Mouse (Mus musculus): ENCODE data around the gene Mre11a. TPM values are rescaled to one million over a fixed set of nuclear protein-coding genes. Genes with fewer than 3 reads are reported as not detected.

Gene Mre11a
- polyA plus RNA-seq, 1 experiment from 2014 or later: 30.8 TPM

Other genes starting within 250 kb of the Mre11a start
- gene Amotl1, start 139.6 kb upstream of the Mre11a start, polyA plus RNA-seq (2014; fragmentation: Nextera tagmentation; extraction: Ambion mirVana): 14.8 and 15.2 TPM in 2 replicates
- gene Piwil4, start 43.9 kb upstream of the Mre11a start, polyA plus RNA-seq (2014; fragmentation: Nextera tagmentation; extraction: Ambion mirVana): 0.08 and 0.12 TPM in 2 replicates
- 1.6 and 2.1 TPM in 2 replicates for gene Fut4, start 32.3 kb upstream of the Mre11a start, polyA plus RNA-seq (2014; fragmentation: Nextera tagmentation; extraction: Ambion mirVana)
- gene 1700012B09Rik, start 13.6 kb upstream of the Mre11a start, polyA plus RNA-seq (2014; fragmentation: Nextera tagmentation; extraction: Ambion mirVana): not detected in 2 replicates
- gene Ankrd49, start 202 bp downstream of the Mre11a start, polyA plus RNA-seq (2014; fragmentation: Nextera tagmentation; extraction: Ambion mirVana): 63.2 and 66.4 TPM in 2 replicates
- 0.26 and 0.34 TPM in 2 replicates for gene Gpr83, start 75.6 kb downstream of the Mre11a start, polyA plus RNA-seq (2014; fragmentation: Nextera tagmentation; extraction: Ambion mirVana)
- gene Izumo1r, start 119.3 kb downstream of the Mre11a start, polyA plus RNA-seq (2014; fragmentation: Nextera tagmentation; extraction: Ambion mirVana): not detected in 2 replicates